Mouse (Mus musculus): ENCODE results near the gene Coq6.

The Coq6 gene

GRCm38 (mm10) chr12:84396947-84397679 is 35.7 kb downstream of the Coq6 start:
- no peak for DNase-seq (ENCODE audit: low spot score)

GRCm38 (mm10) chr12:84397685-84398084 is 36.2 kb downstream of the Coq6 start:
- no peak for DNase-seq (ENCODE audit: low spot score)

GRCm38 (mm10) chr12:84398629-84399028 is 37.2 kb downstream of the Coq6 start:
- DNase-seq (ENCODE audit: low spot score) = no peak

GRCm38 (mm10) chr12:84399135-84399534 is 37.7 kb downstream of the Coq6 start:
- DNase-seq (ENCODE audit: low spot score) = no peak

GRCm38 (mm10) chr12:84399663-84400062 is 38.2 kb downstream of the Coq6 start:
- DNase-seq (ENCODE audit: low spot score) = no peak

GRCm38 (mm10) chr12:84400068-84400467 is 38.6 kb downstream of the Coq6 start:
- DNase-seq (ENCODE audit: low spot score) = no peak

- no peak for DNase-seq (ENCODE audit: low spot score)
Measured at GRCm38 (mm10) chr12:84400653-84401052, 39.2 kb downstream of the Coq6 start.

- no peak for DNase-seq (ENCODE audit: low spot score)
Measured at GRCm38 (mm10) chr12:84402923-84403322, 41.5 kb downstream of the Coq6 start.

- DNase-seq (ENCODE audit: low spot score) = no peak
Measured at GRCm38 (mm10) chr12:84404541-84404940, 43.1 kb downstream of the Coq6 start.

- DNase-seq (ENCODE audit: low spot score) = no peak
Measured at GRCm38 (mm10) chr12:84407259-84407658, 45.8 kb downstream of the Coq6 start.

- DNase-seq (ENCODE audit: low spot score) = no peak
Measured at GRCm38 (mm10) chr12:84407874-84408818, 46.7 kb downstream of the Coq6 start.

- DNase-seq (ENCODE audit: low spot score) = peak; percentile 90
Measured at GRCm38 (mm10) chr12:84408819-84409507, 47.5 kb downstream of the Coq6 start, which contains the start of the genes Entpd5 and Bbof1. Gene Entpd5, minus strand, starts transcription at chr12:84409029. Gene Bbof1, plus strand, starts transcription at chr12:84409071.

GRCm38 (mm10) chr12:84416834-84417604 is 55.6 kb downstream of the Coq6 start, which contains the start of gene Rnf113a2:
Gene Rnf113a2, plus strand, starts transcription at chr12:84417196.
- DNase-seq (ENCODE audit: low spot score) = peak; percentile 80

GRCm38 (mm10) chr12:84417605-84417922 is 56.1 kb downstream of the Coq6 start:
- DNase-seq (ENCODE audit: low spot score) = no peak

Measured in ovary, postnatal 36 days (tissue).